Mouse (Mus musculus): Measurements from ENCODE around the gene Hivep3.

The Hivep3 gene

GRCm38 (mm10) chr4:120107787-120108186, 374.2 kb downstream of the Hivep3 start:
- DNase-seq (ENCODE audit: low spot score): no peak

- DNase-seq (ENCODE audit: low spot score): no peak
Observed at GRCm38 (mm10) chr4:120115516-120115915, 381.9 kb downstream of the Hivep3 start.

- DNase-seq (ENCODE audit: low spot score): no peak
Observed at GRCm38 (mm10) chr4:120116312-120116711, 382.7 kb downstream of the Hivep3 start.

- peak; percentile 74 for DNase-seq (ENCODE audit: low spot score)
Observed at GRCm38 (mm10) chr4:120120276-120120675, 386.7 kb downstream of the Hivep3 start.

GRCm38 (mm10) chr4:120124656-120125055, 391.1 kb downstream of the Hivep3 start:
- no peak for DNase-seq (ENCODE audit: low spot score)

GRCm38 (mm10) chr4:120126047-120126446, 392.5 kb downstream of the Hivep3 start:
- no peak for DNase-seq (ENCODE audit: low spot score)

- DNase-seq (ENCODE audit: low spot score): no peak
Observed at GRCm38 (mm10) chr4:120127333-120127732, 393.7 kb downstream of the Hivep3 start.

GRCm38 (mm10) chr4:120128033-120128432, 394.4 kb downstream of the Hivep3 start:
- DNase-seq (ENCODE audit: low spot score): no peak

GRCm38 (mm10) chr4:120129233-120129885, 395.8 kb downstream of the Hivep3 start:
- peak; percentile 54 for DNase-seq (ENCODE audit: low spot score)

- no peak for DNase-seq (ENCODE audit: low spot score)
Observed at GRCm38 (mm10) chr4:120130926-120131325, 397.3 kb downstream of the Hivep3 start.

- DNase-seq (ENCODE audit: low spot score): peak; percentile 86
Observed at GRCm38 (mm10) chr4:120131441-120132220, 398.0 kb downstream of the Hivep3 start.

GRCm38 (mm10) chr4:120134223-120134622, 400.6 kb downstream of the Hivep3 start:
- no peak for DNase-seq (ENCODE audit: low spot score)

GRCm38 (mm10) chr4:120141810-120142209, 408.2 kb downstream of the Hivep3 start:
- DNase-seq (ENCODE audit: low spot score): no peak

GRCm38 (mm10) chr4:120142905-120143304, 409.3 kb downstream of the Hivep3 start:
- no peak for DNase-seq (ENCODE audit: low spot score)

GRCm38 (mm10) chr4:120144343-120144742, 410.8 kb downstream of the Hivep3 start:
- DNase-seq (ENCODE audit: low spot score): peak; percentile 58

GRCm38 (mm10) chr4:120145931-120146330, 412.3 kb downstream of the Hivep3 start:
- no peak for DNase-seq (ENCODE audit: low spot score)

GRCm38 (mm10) chr4:120148291-120149141, 414.9 kb downstream of the Hivep3 start:
- peak; percentile 95 for DNase-seq (ENCODE audit: low spot score)

GRCm38 (mm10) chr4:120149142-120149524, 415.5 kb downstream of the Hivep3 start:
- DNase-seq (ENCODE audit: low spot score): no peak

GRCm38 (mm10) chr4:120150345-120150920, 416.8 kb downstream of the Hivep3 start:
- DNase-seq (ENCODE audit: low spot score): no peak

- DNase-seq (ENCODE audit: low spot score): no peak
Observed at GRCm38 (mm10) chr4:120151906-120152305, 418.3 kb downstream of the Hivep3 start.

- DNase-seq (ENCODE audit: low spot score): no peak
Observed at GRCm38 (mm10) chr4:120152648-120153047, 419.1 kb downstream of the Hivep3 start.

- DNase-seq (ENCODE audit: low spot score): no peak
Observed at GRCm38 (mm10) chr4:120153736-120154135, 420.2 kb downstream of the Hivep3 start.

Measured in urinary bladder, postnatal 14 days (tissue).